Mouse (Mus musculus) testis, adult 2 months (tissue): ENCODE measurements at regions not wholly inside any gene's neighbourhood (a gene's known extent, or its start where the extent isn't known, plus 50 kb on each side); places are given as distances from the start of the nearest gene placed in this dataset.

Source experiments
- CTCF ChIP-seq: fragments of 200-500 bp; IDR thresholded peaks from 2 replicates; pipeline ENCODE4 v1.5.1; 2012; ENCODE audit warnings: low read depth, mild to moderate bottlenecking, inconsistent platforms, low read length, moderate library complexity; ENCODE audit not compliant: control insufficient read depth, insufficient read depth, insufficient replicate concordance
- POLR2A ChIP-seq: fragments of 200-500 bp; IDR thresholded peaks from 2 replicates; pipeline ENCODE4 v1.6.1; 2012; ENCODE audit warnings: low read depth, mild to moderate bottlenecking, inconsistent platforms, low read length, moderate library complexity; ENCODE audit not compliant: control insufficient read depth

- no peak for TF ChIP-seq CTCF
- no peak for TF ChIP-seq POLR2A
Observed at GRCm38 (mm10) chr15:59713965-59714739, 302.3 kb downstream of the 4933412E24Rik start.
